Mouse (Mus musculus): ENCODE measurements around the gene Upb1. TPM values are rescaled to one million over a fixed set of nuclear protein-coding genes. Genes with fewer than 3 reads are reported as not detected.

Upb1 gene
- total and polyA plus RNA-seq, 3 experiments = 1.3 to 2.0 (median 1.6) TPM

DNA sequence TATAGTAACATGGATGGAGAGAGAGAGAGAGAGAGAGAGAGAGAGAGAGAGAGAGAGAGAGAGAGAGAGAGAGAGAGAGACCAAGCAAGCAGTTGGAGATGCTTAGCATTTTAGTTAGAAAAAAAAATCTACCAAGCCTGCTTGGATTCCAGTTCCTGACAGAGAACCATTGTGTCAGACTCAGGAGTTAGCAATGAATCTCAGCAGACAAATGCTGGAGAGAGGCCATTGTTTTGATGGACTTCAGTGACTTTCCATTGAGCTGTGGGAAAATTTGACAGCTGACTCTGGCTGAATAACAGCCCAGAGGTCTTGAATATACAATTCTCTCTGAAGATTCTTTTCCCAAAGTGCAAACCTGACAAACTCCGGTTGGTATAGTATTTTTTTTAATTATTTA, 56.9 kb downstream of the Upb1 start:
- Histone ChIP-seq H3K9ac (ENCODE audit: insufficient read depth, low read depth) (no peak overlapping the region), H3K4me2 (ENCODE audit: insufficient read depth, low read depth, poor library complexity, severe bottlenecking) (no peak overlapping the region), H3K4me3 (replicated peaks in 1 of 3; ENCODE audit: low read depth in 2 of 3, low read length in 2 of 3, poor library complexity in 1 of 3) (no peak overlapping the region), H3K27ac (ENCODE audit: insufficient read depth, low read depth) (no peak overlapping the region), H3K79me2 (replicated peaks; ENCODE audit: control insufficient read depth, extremely low read depth, insufficient read depth, poor library complexity, severe bottlenecking) (no peaks in the 10 kb centered on the region), H3K9me3 (replicated peaks; ENCODE audit: low read length) (peaks cover 5% of the 10 kb centered on the region), H3K27me3 (replicated peaks) (no peaks in the 10 kb centered on the region), H3K36me3 (replicated peaks in 1 of 2; ENCODE audit: control insufficient read depth in 1 of 2, insufficient read depth in 1 of 2, low read length in 1 of 2) (no peaks in the 10 kb centered on the region), H3K4me1 (ENCODE audit: control insufficient read depth in 1 of 2, insufficient read depth in 2 of 2) (no peaks in the 10 kb centered on the region)
- dilution Hi-C loops (cut with MboI; ENCODE audit: extremely low pct_ligation_motif_present, extremely low pct_unique_long_range_greater_than_20kb, low sequenced_read_pairs) = no loop called here
- no peak for DNase-seq (ENCODE audit: extremely low read depth)
- in situ Hi-C loops (cut with MboI; ENCODE audit: low pct_ligation_motif_present, low pct_unique_long_range_greater_than_20kb, low sequenced_read_pairs) = no loop called here
- TF ChIP-seq BHLHE40 (IDR thresholded peaks at IDR 0.05; ENCODE audit: low read depth, low read length) (no peak), MYC (IDR thresholded peaks at IDR 0.05; ENCODE audit: low read depth, low read length) (no peak), JUN (IDR thresholded peaks at IDR 0.05; ENCODE audit: insufficient read depth, low read depth, low read length) (no peak), CHD2 (IDR thresholded peaks at IDR 0.05; ENCODE audit: low read length) (no peak), MAX (IDR thresholded peaks at IDR 0.05; ENCODE audit: low read length) (no peak), ZNF384 (IDR thresholded peaks at IDR 0.05; ENCODE audit: low read depth, low read length) (no peak), MAZ (IDR thresholded peaks at IDR 0.05; ENCODE audit: low read depth, low read length) (no peak), POLR2AphosphoS2 (IDR thresholded peaks at IDR 0.05; ENCODE audit: low read depth, low read length) (no peak), SMC3 (IDR thresholded peaks at IDR 0.05; ENCODE audit: low read depth, low read length) (no peak), CTCF (conservative IDR thresholded peaks at IDR 0.05 in 1 of 2, IDR thresholded peaks at IDR 0.05 in 1 of 2; ENCODE audit: low read depth in 2 of 2, low read length in 2 of 2) (no peak), GABPA (IDR thresholded peaks at IDR 0.05; ENCODE audit: insufficient replicate concordance, low read depth, low read length) (no peak), USF1 (IDR thresholded peaks at IDR 0.05; ENCODE audit: low read depth, low read length) (no peak), USF2 (conservative IDR thresholded peaks at IDR 0.05; ENCODE audit: low read depth, low read length) (no peak), ELF1 (IDR thresholded peaks at IDR 0.05; ENCODE audit: low read depth, low read length) (no peak)

DNA sequence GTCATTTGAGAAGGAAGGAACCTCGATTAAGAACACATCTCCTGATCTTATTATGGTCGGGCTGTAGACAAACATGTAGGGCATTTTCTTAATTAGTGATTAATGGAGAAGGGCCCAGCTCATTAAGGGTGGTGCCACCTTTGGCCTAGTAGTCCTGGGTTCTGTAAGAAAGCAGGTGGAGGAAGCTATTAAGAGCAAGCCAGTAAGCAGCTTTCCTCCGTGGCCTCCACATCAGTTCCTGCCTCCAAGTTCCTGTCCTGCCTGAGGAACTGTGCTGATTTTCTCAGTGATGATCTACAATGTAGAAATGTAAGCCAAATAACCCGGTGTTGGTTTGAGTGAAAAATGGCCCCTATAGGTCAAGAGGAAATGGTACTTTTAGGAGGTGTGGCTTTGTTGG, 57.4 kb downstream of the Upb1 start:
- H3K4me1 ChIP-seq (ENCODE audit: control insufficient read depth in 1 of 2, insufficient read depth in 2 of 2) = no peaks in the 10 kb centered on the region
- dilution Hi-C loops (cut with MboI; ENCODE audit: extremely low pct_ligation_motif_present, extremely low pct_unique_long_range_greater_than_20kb, low sequenced_read_pairs) = no loop called here
- no peak for TF ChIP-seq RAD21 (IDR thresholded peaks at IDR 0.05; ENCODE audit: low read depth, low read length)
- no peak for TF ChIP-seq CHD1 (IDR thresholded peaks at IDR 0.05; ENCODE audit: low read depth, low read length)
- TF ChIP-seq KAT2A (IDR thresholded peaks at IDR 0.05; ENCODE audit: insufficient replicate concordance, low read length) = no peak
- TF ChIP-seq UBTF (IDR thresholded peaks at IDR 0.05; ENCODE audit: low read depth, low read length) = no peak
- TF ChIP-seq NELFE (IDR thresholded peaks at IDR 0.05; ENCODE audit: low read depth, low read length) = no peak
- no peak for TF ChIP-seq USF2 (conservative IDR thresholded peaks at IDR 0.05; ENCODE audit: low read depth, low read length)
- TF ChIP-seq JUN (IDR thresholded peaks at IDR 0.05; ENCODE audit: insufficient read depth, low read depth, low read length) = no peak
- no peak for TF ChIP-seq PAX5 (IDR thresholded peaks at IDR 0.05; ENCODE audit: low read length)
- no peak for TF ChIP-seq POLR2AphosphoS2 (IDR thresholded peaks at IDR 0.05; ENCODE audit: low read depth, low read length)
- no peak for TF ChIP-seq MAZ (IDR thresholded peaks at IDR 0.05; ENCODE audit: low read depth, low read length)
- H3K9me3 ChIP-seq (replicated peaks; ENCODE audit: low read length) = peaks cover 5% of the 10 kb centered on the region
- in situ Hi-C loops (cut with MboI; ENCODE audit: low pct_ligation_motif_present, low pct_unique_long_range_greater_than_20kb, low sequenced_read_pairs) = no loop called here
- H3K4me2 ChIP-seq (ENCODE audit: insufficient read depth, low read depth, poor library complexity, severe bottlenecking) = no peak overlapping the region
- no peak overlapping the region for H3K9ac ChIP-seq (ENCODE audit: insufficient read depth, low read depth)
- no peak overlapping the region for H3K27ac ChIP-seq (ENCODE audit: insufficient read depth, low read depth)
- no peak overlapping the region for H3K4me3 ChIP-seq (replicated peaks in 1 of 3; ENCODE audit: low read depth in 2 of 3, low read length in 2 of 3, poor library complexity in 1 of 3)
- H3K27me3 ChIP-seq (replicated peaks) = no peaks in the 10 kb centered on the region
- H3K79me2 ChIP-seq (replicated peaks; ENCODE audit: control insufficient read depth, extremely low read depth, insufficient read depth, poor library complexity, severe bottlenecking) = no peaks in the 10 kb centered on the region
- no peak for DNase-seq (ENCODE audit: extremely low read depth)
- no peaks in the 10 kb centered on the region for H3K36me3 ChIP-seq (replicated peaks in 1 of 2; ENCODE audit: control insufficient read depth in 1 of 2, insufficient read depth in 1 of 2, low read length in 1 of 2)

All from CH12.LX (cell line).